Mouse (Mus musculus) monocyte, adult 5-6 weeks (primary cell): Measurements from ENCODE around the gene Stk17b. TPM values are rescaled to one million over a fixed set of nuclear protein-coding genes. Genes with fewer than 3 reads are reported as not detected.

Source experiments
- total RNA-seq: library from RNA; stranded (forward); fragments of 200-1000, 200-491, 200-594 nt; gene quantifications from 3 replicates; pipeline ENCODE4 v1.2.3, GENCODE M21; 2017

The Stk17b gene
- total RNA-seq, 1 experiment from 2014 or later, result 1,071 TPM

Other genes with a start within 250 kb of the Stk17b start
- under 0.01 to 0.10 TPM in 2 of 3 replicates, not detected in the other for gene Dnah7a, start 78.4 kb downstream of the Stk17b start, total RNA-seq